Mouse (Mus musculus) lung, postnatal 0 days (tissue): ENCODE data around the gene Pacrg. TPM values are rescaled to one million over a fixed set of nuclear protein-coding genes. Genes with fewer than 3 reads are reported as not detected.
A peak's percentile ranks its signal among the peaks of the same experiment; 100 is the strongest.

ENCODE experiments used
- ATAC-seq: fragments of 200-750 bp; cut with Nextera tagmentation; 2 replicates; pipeline ENCODE4 v1.8.0; 2017; ENCODE audit warnings: moderate library complexity
- DNase-seq: peaks from one replicate; pipeline ENCODE4 v3.0.0-alpha.2; 2016; ENCODE audit warnings: low spot score
- H3K27ac ChIP-seq: fragments of 300-500 bp; sonication (generic); 2 replicates; pipeline ENCODE4 v1.5.1; 2014; ENCODE audit warnings: antibody characterized with exemption, mild to moderate bottlenecking, low read length, mixed read lengths
- H3K27me3 ChIP-seq: fragments of 300-500 bp; sonication (generic); replicated peaks from 2 replicates; pipeline ENCODE4 v1.6.1; 2014; ENCODE audit warnings: low read length, mixed read lengths; ENCODE audit not compliant: insufficient read depth
- H3K36me3 ChIP-seq: fragments of 300-500 bp; sonication (generic); 2 replicates; pipeline ENCODE4 v1.6.1; 2014; ENCODE audit warnings: low read length, mixed read lengths; ENCODE audit not compliant: insufficient read depth
- H3K4me1 ChIP-seq: fragments of 300-500 bp; sonication (generic); 2 replicates; pipeline ENCODE4 v1.6.1; 2014; ENCODE audit warnings: antibody characterized with exemption, low read depth, low read length, mixed read lengths; ENCODE audit not compliant: insufficient read depth
- H3K4me2 ChIP-seq: fragments of 300-500 bp; sonication (generic); replicated peaks from 2 replicates; pipeline ENCODE4 v1.6.1; 2014; ENCODE audit warnings: low read depth, mild to moderate bottlenecking, low read length, moderate library complexity, mixed read lengths
- H3K4me3 ChIP-seq: fragments of 300-500 bp; sonication (generic); 2 replicates; pipeline ENCODE4 v1.5.1; 2014; ENCODE audit warnings: low read depth, low read length
- H3K9ac ChIP-seq: fragments of 300-500 bp; sonication (generic); replicated peaks from 2 replicates; pipeline ENCODE4 v1.6.1; 2014; ENCODE audit warnings: low read depth, mild to moderate bottlenecking
- H3K9me3 ChIP-seq: fragments of 300-500 bp; sonication (generic); 2 replicates; pipeline ENCODE4 v1.6.1; 2016; ENCODE audit warnings: low read length, mixed read lengths
- CTCF ChIP-seq: IDR thresholded peaks from 2 replicates; pipeline ENCODE4 v1.5.1; 2016; ENCODE audit warnings: antibody characterized with exemption, mild to moderate bottlenecking
- EP300 ChIP-seq: IDR thresholded peaks from 2 replicates; pipeline ENCODE4 v1.6.1; 2016; ENCODE audit warnings: antibody characterized with exemption, mild to moderate bottlenecking, control low read depth
- WGBS: fragments of 180-500 bp; shearing (Covaris S2); extraction: QIAGEN DNeasy Blood & Tissue Kit; methylation state at CpG from one replicate; pipeline ENCODE4 v1.1.7; 2014; 5-methylcytosine and 5-hydroxymethylcytosine counted together
- polyA plus RNA-seq: library from polyadenylated mRNA; unstranded; fragments of >200 nt; fragmentation: Nextera tagmentation; extraction: Ambion mirVana; gene quantifications from 2 replicates; pipeline ENCODE4 v1.2.1, GENCODE M21; 2015

The Pacrg gene
- polyA plus RNA-seq, 1 experiment from 2014 or later, result 6.7 TPM

- Histone ChIP-seq H3K4me3 (no peak overlapping the region), H3K4me1 (no peaks in the 10 kb centered on the region), H3K4me2 (no peak overlapping the region), H3K36me3 (no peaks in the 10 kb centered on the region), H3K9me3 (no peaks in the 10 kb centered on the region), H3K27me3 (no peaks in the 10 kb centered on the region), H3K9ac (no peak overlapping the region), H3K27ac (no peak overlapping the region)
- TF ChIP-seq EP300 (no peak), CTCF (no peak)
- WGBS, result 79% methylated on average over 4 of the region's 4 CpGs
- DNase-seq (no peak), ATAC-seq (no peak)
Measured at GRCm38 (mm10) chr17:10784401-10784920, 55.6 kb downstream of the Pacrg start.

GRCm38 (mm10) chr17:10776503-10776902 lies 63.6 kb downstream of the Pacrg start:
- Histone ChIP-seq H3K36me3 (no peaks in the 10 kb centered on the region), H3K4me3 (no peak overlapping the region), H3K9me3 (no peaks in the 10 kb centered on the region), H3K4me1 (no peaks in the 10 kb centered on the region), H3K27ac (no peak overlapping the region), H3K4me2 (no peak overlapping the region), H3K27me3 (no peaks in the 10 kb centered on the region), H3K9ac (no peak overlapping the region)
- no peak for DNase-seq
- ATAC-seq, result no peak
- 41% methylated on average over 10 of the region's 10 CpGs for WGBS
- TF ChIP-seq EP300 (no peak), CTCF (no peak)

DNA sequence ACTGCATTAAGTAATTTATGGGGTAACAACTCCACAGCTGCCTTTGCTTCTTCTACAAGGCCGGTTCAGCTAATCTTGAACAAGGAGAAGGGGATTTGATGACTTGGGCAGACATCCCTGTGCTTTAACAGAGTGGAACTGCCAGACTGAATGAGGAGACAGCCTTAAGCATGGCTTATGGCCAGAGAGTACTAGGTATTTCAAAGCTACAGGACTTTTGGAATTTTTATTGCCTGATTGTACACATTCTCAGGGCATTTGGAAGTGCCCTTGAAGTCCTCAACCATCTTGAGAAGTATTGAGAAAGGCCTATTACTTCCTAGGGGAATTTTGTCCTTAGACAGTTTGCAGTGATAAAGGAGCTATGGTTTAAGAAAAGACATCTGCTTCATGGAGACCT lies 65.6 kb downstream of the Pacrg start:
- DNase-seq (peak; percentile 78), ATAC-seq (peak; percentile 82)

DNA sequence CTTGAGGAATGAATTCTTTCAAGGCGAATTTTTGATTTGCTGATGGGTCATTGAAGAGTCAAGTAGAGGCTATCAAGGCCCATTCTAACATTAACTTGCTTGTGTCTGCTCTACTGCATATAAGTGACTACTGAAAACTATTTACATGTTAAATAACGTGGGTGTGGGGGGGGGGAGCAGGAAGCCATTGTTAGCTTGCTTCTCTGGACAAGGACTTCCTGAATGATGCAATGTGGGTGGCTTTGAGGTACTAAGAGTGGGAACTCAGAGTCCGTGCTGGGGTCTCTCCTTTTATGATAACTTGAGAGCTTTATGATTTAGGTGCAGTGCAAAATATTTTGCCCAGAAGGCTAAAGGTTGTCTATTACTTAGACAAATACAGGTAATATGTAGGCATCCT lies 67.9 kb downstream of the Pacrg start:
- Histone ChIP-seq H3K4me1 (no peaks in the 10 kb centered on the region), H3K4me3 (no peak overlapping the region), H3K36me3 (no peaks in the 10 kb centered on the region), H3K9me3 (no peaks in the 10 kb centered on the region), H3K27me3 (no peaks in the 10 kb centered on the region), H3K27ac (no peak overlapping the region), H3K4me2 (no peak overlapping the region), H3K9ac (no peak overlapping the region)
- ATAC-seq (peak; percentile 56), DNase-seq (peak; percentile 57)
- WGBS, result 35% methylated on average over 3 of the region's 3 CpGs
- TF ChIP-seq CTCF (no peak), EP300 (0 out of 2 replicates have a peak, but pooled peaks have one; percentile 19)

More for the DNA sequence above, 65.6 kb downstream of the Pacrg start:
- WGBS, result 30% methylated on average over 1 of the region's 1 CpGs
- Histone ChIP-seq H3K27ac (no peak overlapping the region), H3K4me3 (no peak overlapping the region), H3K4me1 (no peaks in the 10 kb centered on the region), H3K27me3 (no peaks in the 10 kb centered on the region), H3K9me3 (no peaks in the 10 kb centered on the region), H3K9ac (no peak overlapping the region), H3K36me3 (no peaks in the 10 kb centered on the region), H3K4me2 (no peak overlapping the region)
- TF ChIP-seq EP300 (peak; percentile 93), CTCF (no peak)

- Histone ChIP-seq H3K9me3 (no peaks in the 10 kb centered on the region), H3K4me2 (no peak overlapping the region), H3K27ac (no peak overlapping the region), H3K36me3 (no peaks in the 10 kb centered on the region), H3K27me3 (no peaks in the 10 kb centered on the region), H3K4me3 (no peak overlapping the region), H3K9ac (no peak overlapping the region), H3K4me1 (no peaks in the 10 kb centered on the region)
- ATAC-seq (no peak), DNase-seq (no peak)
- no peak for TF ChIP-seq EP300
- no peak for TF ChIP-seq CTCF
- WGBS, result 88% methylated on average over 6 of the region's 6 CpGs
Measured at GRCm38 (mm10) chr17:10769873-10770272, 70.2 kb downstream of the Pacrg start.

- no peak for DNase-seq
- ATAC-seq, result no peak
- Histone ChIP-seq H3K27me3 (no peaks in the 10 kb centered on the region), H3K36me3 (no peaks in the 10 kb centered on the region), H3K9me3 (no peaks in the 10 kb centered on the region), H3K4me3 (no peak overlapping the region), H3K9ac (no peak overlapping the region), H3K27ac (no peak overlapping the region), H3K4me2 (no peak overlapping the region), H3K4me1 (no peaks in the 10 kb centered on the region)
- 64% methylated on average over 10 of the region's 10 CpGs for WGBS
- TF ChIP-seq EP300 (no peak), CTCF (no peak)
Measured at GRCm38 (mm10) chr17:10766735-10767406, 73.2 kb downstream of the Pacrg start.
